Mouse (Mus musculus) left cerebral cortex, adult 2 months (tissue): ENCODE results near the gene St7l. TPM values are rescaled to one million over a fixed set of nuclear protein-coding genes. Genes with fewer than 3 reads are reported as not detected.
"Not testable (repeated sequence)": the region's sequence is repeated elsewhere in the genome, so short reads cannot be mapped to it uniquely, and the experiment has no call there.

Source experiments
- DNase-seq, 2 experiments: peaks; one replicate each; pipeline ENCODE4 v3.0.0; 2021 to 2022; ENCODE audit warnings: low spot score in 2 of 2, mixed read lengths in 1 of 2; ENCODE audit errors: extremely low spot score in 1 of 2
- H3K27ac ChIP-seq: fragments of 200-600 bp; 2 replicates; pipeline ENCODE4 v1.8.1; 2022
- H3K4me3 ChIP-seq: fragments of 200-600 bp; 2 replicates; pipeline ENCODE4 v1.8.1; 2022
- CTCF ChIP-seq: fragments of 200-600 bp; IDR thresholded peaks from 2 replicates; pipeline ENCODE4 v1.8.1; 2022; ENCODE audit warnings: antibody characterized with exemption, mild to moderate bottlenecking, moderate library complexity
- intact Hi-C: fragments of 180-260 bp; cut with DNase I; formaldehyde crosslinking; loops from one replicate; pipeline ENCODE4 v1.15.1; 2025
- total RNA-seq, 2 experiments: library from RNA; stranded (reverse); gene quantifications; 2 replicates each; pipeline ENCODE4 v1.2.3; 2021

St7l gene
- total RNA-seq, 2 experiments from 2014 or later: 36.2 to 40.5 TPM

GRCm38 (mm10) chr3:104846601-104847000 is 17.2 kb upstream of the St7l start:
- no peak for DNase-seq
- H3K27ac ChIP-seq: no peak overlapping the region
- H3K4me3 ChIP-seq: no peak overlapping the region
- no peak for TF ChIP-seq CTCF
- intact Hi-C loops: no loop called here

- Histone ChIP-seq H3K27ac (no peak overlapping the region), H3K4me3 (no peak overlapping the region)
- no peak for DNase-seq
- intact Hi-C loops: no loop called here
- no peak for TF ChIP-seq CTCF
Measured at GRCm38 (mm10) chr3:104854465-104854864, 9.3 kb upstream of the St7l start.

GRCm38 (mm10) chr3:104854866-104855265 is 8.9 kb upstream of the St7l start:
- intact Hi-C loops: no loop called here
- TF ChIP-seq CTCF: no peak
- Histone ChIP-seq H3K27ac (no peak overlapping the region), H3K4me3 (no peak overlapping the region)
- DNase-seq: no peak

GRCm38 (mm10) chr3:104856106-104856505 is 7.7 kb upstream of the St7l start:
- intact Hi-C loops: no loop called here

DNA sequence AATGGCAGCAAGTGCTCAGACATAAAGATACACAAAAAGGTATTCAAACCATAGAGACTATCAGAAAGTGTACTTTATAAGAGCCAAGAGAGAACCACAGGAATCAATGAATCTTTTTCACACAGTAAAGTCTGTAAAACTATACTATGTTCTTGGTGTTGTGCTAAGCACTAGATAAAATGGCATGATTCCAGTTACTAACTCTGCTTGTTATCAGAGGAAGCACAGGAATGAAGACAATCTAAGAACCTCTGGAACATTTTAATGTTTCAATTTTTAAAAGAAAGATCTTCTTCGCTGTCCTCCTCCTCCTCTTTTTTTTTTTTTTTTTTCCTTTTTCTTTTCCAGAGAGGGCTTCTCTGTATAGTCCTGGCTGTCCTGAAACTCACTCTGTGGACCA is 5.2 kb upstream of the St7l start:
- TF ChIP-seq CTCF: no peak
- DNase-seq: no peak
- intact Hi-C loops: no loop called here
- H3K4me3 ChIP-seq: no peak overlapping the region
- H3K27ac ChIP-seq: no peak overlapping the region

More at GRCm38 (mm10) chr3:104856106-104856505, 7.7 kb upstream of the St7l start:
- TF ChIP-seq CTCF: no peak
- H3K4me3 ChIP-seq: no peak overlapping the region
- H3K27ac ChIP-seq: no peak overlapping the region
- DNase-seq: no peak

GRCm38 (mm10) chr3:104864651-104865340 is 991 bp downstream of the St7l start:
- DNase-seq: peak; percentile 88
- no peak for TF ChIP-seq CTCF
- Histone ChIP-seq H3K27ac (peak overlapping the region; percentile 96), H3K4me3 (peak overlapping the region; percentile 100)
- intact Hi-C loops: loop anchor here (1.0 to 5.0 kb wide), 4 partner anchors 75 to 194 kb away; no protein-coding TSS in a partner anchor

DNA sequence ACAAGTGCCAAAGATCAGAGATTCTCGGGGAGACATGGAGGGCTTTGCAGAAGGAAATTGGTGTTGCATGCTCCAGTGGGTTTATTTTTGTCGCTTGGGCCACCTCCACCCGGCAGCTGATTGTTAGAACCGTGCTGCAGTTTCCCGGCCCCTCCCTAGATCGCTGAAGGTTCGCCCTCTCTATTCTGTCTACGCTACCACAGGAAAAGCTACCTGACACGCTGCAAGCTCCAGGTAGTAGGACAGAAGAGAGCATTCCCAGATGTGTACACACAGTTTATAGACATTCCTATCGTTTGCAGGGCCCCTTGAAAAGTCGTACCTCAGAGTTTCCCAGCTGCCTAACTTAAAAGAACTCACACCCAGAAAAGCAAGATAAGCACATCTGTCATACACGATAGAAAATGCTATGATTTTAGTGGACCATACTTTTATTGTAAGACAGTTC is 1.6 kb downstream of the St7l start:
- intact Hi-C loops: loop anchor here (2.0 to 5.0 kb wide), 2 partner anchors 102 to 193 kb away; no protein-coding TSS in a partner anchor
- Histone ChIP-seq H3K27ac (peak overlapping the region; percentile 96), H3K4me3 (peak overlapping the region; percentile 100)
- TF ChIP-seq CTCF: no peak
- DNase-seq: no peak

DNA sequence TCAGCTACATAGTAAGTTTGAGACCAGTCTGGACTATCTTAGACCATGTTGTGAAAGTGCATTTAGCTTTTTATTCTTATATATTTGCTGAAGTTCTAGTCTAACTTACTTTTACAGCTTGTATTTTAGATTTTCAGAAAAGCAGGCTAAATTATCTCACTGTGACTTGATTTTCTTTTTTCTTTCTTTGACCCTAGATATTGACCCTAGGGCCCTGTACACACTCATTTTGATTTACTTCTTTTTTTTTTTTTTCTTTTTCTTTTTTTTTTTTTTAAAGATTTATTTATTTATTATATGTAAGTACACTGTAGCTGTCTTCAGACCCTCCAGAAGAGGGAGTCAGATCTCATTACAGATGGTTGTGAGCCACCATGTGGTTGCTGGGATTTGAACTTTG is 2.9 kb downstream of the St7l start:
- intact Hi-C loops: loop anchor here (5.0 kb wide), 1 partner anchor 101 kb away; no protein-coding TSS in a partner anchor

DNA sequence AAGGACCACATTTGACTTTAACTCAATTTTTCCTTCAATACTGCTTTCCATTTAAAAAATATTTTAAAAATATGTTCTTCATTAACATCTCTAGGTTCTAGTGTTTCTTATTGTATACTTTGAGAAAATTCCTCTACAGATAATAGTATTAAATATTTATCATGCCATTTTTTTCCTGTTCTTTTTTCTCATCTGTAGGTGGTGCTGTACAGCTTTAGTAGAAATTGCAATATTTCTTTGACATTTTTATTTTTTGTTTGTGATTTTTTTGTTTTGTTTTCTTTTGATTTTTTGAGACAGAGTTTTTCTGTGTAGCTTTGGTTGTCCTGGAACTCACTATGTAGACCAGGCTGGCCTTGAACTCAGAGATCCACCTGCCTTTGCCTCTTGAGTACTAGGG is 5.8 kb downstream of the St7l start:
- intact Hi-C loops: loop anchor here (5.0 kb wide), 1 partner anchor 98 kb away; no protein-coding TSS in a partner anchor
- H3K4me3 ChIP-seq: no peak overlapping the region
- DNase-seq: no peak
- peak; percentile 45 for TF ChIP-seq CTCF
- no peak overlapping the region for H3K27ac ChIP-seq

More for the DNA sequence above, 2.9 kb downstream of the St7l start:
- not testable (repeated sequence) for H3K4me3 ChIP-seq, DNase-seq, H3K27ac ChIP-seq

DNA sequence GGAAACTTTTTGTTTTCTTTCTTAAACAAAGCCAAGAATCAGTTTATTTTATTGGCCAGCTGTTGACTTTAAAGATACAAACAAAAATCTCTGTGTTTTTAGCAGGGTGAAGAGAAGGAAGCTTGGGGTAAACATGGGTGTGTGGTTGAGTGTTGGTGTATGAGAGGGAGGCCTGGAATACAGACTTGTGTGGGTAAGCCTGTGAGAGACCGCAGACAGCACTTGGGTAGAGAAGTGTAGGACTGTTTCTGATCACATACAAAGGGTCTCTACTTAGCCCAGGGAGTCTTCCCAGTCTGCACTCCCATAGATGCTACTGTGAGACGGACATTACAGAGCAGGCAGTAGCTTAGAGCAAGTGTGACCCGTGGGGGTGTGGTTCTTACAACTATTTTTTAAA is 24.8 kb downstream of the St7l start:
- no peak for TF ChIP-seq CTCF
- H3K4me3 ChIP-seq: no peak overlapping the region
- intact Hi-C loops: no loop called here
- DNase-seq: no peak
- H3K27ac ChIP-seq: no peak overlapping the region

- no peak for DNase-seq
- H3K4me3 ChIP-seq: no peak overlapping the region
- H3K27ac ChIP-seq: no peak overlapping the region
- intact Hi-C loops: no loop called here
- TF ChIP-seq CTCF: no peak
Measured at GRCm38 (mm10) chr3:104896141-104896540, 32.3 kb downstream of the St7l start.

- Histone ChIP-seq H3K4me3 (no peak overlapping the region), H3K27ac (no peak overlapping the region)
- intact Hi-C loops: no loop called here
- TF ChIP-seq CTCF: no peak
- no peak for DNase-seq
Measured at GRCm38 (mm10) chr3:104901154-104901553, 37.3 kb downstream of the St7l start.

DNA sequence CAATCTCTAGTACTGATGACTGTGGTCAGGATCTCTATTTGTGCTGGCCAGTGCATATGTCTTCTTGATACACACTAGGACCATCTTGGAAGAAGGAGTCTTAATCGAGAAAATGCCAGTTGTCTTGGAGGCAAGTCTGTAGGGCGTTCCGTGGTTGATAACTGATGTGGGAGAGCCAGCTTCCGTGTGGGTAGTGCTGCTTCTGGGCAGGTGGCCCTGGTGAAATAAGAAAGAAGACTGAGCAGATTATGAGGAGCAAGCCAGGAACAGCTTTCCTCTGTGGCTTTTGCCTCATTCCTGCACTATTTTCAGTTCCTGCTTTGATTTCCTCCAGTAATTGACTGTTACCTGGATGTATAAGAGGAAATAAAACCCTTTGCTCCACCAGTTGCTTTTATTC is 41.6 kb downstream of the St7l start:
- no peak overlapping the region for H3K4me3 ChIP-seq
- H3K27ac ChIP-seq: peak overlapping the region; percentile 82
- intact Hi-C loops: no loop called here
- TF ChIP-seq CTCF: no peak
- DNase-seq: no peak
